Mouse (Mus musculus) lung, postnatal 0 days (tissue): ENCODE results near the gene Cdc42bpa.

Experiments used
- CTCF ChIP-seq: IDR thresholded peaks from 2 replicates; pipeline ENCODE4 v1.5.1; 2016; ENCODE audit warnings: antibody characterized with exemption, mild to moderate bottlenecking
- EP300 ChIP-seq: IDR thresholded peaks from 2 replicates; pipeline ENCODE4 v1.6.1; 2016; ENCODE audit warnings: antibody characterized with exemption, mild to moderate bottlenecking, control low read depth

DNA sequence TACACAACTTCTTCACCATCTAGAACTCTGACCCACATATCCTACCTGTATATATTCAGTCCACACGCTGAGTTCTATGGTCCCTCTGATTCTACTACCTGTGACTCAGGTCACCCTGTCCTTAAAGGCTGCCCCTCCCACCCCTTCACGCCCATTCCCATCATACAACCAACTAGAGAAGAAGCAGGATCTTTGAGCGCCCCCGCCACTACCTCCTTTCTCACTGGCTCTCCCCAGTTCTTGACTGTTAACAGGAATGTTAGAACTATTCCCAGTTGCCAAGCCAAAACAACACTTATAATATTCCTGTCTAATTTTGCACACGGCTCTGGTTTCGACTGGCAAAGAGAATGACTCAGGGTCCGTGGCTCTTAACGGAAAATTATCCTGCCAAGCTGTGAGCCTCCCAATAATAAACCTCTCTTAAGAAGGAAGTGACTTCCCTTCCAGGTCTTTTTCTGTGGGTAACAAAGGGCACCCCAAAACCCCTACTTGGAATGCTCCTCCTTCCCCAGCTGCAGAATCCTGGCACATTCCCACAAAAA is 233.2 kb downstream of the Cdc42bpa start:
- TF ChIP-seq EP300: no peak
- no peak for TF ChIP-seq CTCF
